Mouse (Mus musculus): ENCODE results near the gene Mark3.
A peak's percentile ranks its signal among the peaks of the same experiment; 100 is the strongest.

Gene Mark3

DNA sequence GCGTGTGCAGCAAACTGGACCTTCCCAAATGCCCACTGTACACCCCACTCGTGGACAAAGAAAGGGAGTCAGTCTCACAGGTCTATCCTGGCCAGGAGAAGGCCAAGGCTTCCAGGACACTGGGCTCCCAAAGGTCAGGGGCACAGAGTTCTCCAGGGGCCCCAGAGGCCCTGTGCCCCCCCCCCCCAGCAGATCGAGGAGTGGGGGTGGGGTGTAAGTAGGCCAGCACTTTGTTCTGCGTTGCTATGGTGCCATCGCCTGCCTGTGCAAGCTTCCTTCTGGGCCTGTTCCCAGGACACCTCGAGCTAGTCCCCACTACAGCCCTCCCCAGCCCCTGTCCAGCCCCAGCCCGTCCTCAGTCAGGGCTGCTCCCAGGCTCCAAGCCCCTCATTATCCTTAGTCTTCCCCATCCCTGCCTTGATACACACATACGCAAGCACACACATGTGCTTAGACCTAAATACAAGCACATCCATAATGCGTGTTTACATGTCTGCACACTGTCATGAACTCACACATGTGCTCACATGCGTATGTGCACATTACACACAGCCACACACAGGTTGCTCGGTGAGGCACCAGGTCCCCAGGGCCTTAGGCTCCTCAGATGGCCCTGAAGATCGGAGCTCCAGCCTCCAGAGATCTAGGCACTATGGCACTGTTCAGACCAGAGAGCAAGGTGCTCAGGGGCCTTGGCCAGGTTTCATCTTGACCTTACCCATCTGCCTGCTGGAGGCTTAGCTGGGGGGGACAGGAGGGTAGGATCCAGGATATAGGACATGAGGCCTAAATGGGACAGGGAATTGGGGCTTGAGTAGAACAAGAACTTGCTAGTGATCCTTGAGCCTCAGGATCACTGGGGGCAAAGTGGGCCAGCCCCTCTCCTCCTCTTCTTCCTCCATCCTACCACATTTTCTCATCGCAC lies 120.8 kb downstream of the Mark3 start:
- peak; percentile 35 for DNase-seq (ENCODE audit: low read depth, low spot score)

DNA sequence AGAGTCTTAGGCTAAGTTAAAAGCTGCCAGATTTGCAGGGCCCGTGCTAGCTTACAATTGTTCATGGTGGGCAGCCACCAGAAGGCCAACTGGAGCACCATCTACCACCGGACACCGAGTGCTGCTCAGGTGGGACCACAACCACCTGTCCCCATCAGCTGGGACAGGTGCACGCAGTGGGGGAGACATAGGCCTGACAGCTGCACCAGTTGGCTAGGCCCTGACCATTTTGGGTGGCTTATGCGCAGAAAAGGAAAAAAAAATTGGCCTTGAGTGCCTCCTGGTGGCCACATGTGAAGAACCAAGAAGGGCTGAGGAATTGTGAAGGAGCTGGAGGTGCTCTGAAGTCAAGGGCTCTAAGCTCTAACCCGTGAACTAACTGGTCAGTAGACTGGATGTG lies 121.9 kb downstream of the Mark3 start:
- DNase-seq (ENCODE audit: low read depth, low spot score) = peak; percentile 91

DNA sequence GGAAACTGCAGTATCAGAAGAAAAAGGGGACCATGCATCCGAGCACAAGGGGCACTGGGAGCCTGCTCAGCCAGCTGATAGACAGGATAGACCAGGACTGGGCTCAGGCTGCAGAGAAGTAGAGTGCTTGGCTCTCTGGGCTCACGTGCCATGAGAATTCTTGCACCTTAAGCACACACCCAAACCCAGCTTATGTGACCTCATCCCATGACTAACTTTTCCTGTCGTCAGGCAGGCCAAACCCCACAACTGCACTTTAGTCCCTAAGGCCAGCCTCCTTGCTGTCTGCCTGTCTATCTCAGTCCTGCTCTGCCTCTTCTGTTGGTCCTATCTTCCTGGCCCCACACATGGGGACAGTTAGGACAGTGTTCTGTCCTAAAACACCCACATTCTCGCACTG lies 123.4 kb downstream of the Mark3 start:
- no peak for DNase-seq (ENCODE audit: low read depth, low spot score)

DNA sequence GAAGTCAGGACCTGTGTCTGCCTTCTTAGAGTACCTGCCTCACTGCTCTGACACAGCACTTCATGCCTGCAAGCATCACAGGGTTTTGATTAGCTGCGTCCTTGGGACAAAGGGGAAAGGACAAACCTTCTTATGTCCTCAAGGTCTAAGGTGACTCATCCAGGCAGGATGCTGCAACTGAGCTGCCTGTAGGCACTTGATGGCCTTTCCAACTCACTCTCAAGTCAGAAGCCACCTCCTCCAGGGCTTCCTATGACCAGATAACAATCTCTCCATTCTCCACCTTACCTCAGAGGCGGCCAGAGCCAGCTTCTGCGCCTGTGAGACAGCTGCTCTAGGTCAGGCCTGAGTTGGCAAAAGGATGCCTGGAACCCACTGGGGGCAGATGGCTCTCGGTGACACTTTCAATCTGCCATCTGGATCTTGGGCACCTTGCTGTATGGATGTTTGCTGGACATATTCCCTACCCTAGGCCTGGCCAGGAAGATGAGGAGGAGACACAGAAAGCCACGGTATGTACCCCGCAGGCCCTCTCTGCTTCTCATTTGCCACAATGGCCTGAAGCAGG lies 124.1 kb downstream of the Mark3 start:
- no peak for DNase-seq (ENCODE audit: low read depth, low spot score)

DNA sequence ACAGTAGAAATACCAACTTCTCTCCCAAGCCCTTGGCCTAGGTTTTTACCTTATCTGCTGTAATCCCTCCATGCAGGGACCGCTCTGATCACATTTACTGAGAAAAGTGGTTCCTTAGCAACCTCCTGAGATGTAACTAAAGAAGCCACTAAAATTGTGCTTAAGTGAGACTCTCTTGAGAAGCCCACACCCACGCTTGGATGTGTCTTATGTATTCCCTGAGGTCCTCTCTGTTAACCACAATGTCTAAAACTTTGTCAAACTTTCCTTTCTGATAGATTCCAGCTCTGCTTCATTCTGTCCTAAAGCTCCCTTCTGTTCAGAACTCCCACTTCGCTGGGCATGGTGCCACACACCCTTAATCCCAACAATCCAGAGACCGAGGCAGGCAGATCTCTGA lies 125.2 kb downstream of the Mark3 start:
- DNase-seq (ENCODE audit: low read depth, low spot score) = no peak

DNA sequence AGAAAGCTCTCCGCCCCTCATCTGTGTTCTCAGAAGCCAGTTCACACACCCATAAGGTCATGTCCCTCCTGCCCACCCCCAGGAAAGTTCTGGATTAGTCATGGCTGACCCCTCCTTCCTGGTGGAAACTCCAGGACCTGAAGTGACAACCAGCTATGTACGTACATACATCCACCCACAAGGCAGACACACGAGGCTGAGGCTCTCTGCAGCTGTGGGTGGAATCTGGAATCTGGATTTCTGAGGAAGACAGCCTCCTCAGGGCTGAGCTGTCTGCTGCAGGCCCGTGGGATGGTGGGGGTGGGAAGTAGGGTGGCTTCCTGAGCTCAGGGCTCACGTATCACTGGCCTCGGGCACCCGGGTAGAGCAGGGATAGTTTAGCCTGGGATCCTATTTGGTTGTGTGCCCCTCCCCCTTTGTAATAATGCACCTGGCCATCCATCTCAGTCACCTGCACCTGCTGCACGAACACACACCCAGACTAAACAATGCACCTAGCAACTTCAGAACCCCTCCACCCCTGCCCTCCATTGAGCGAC lies 126.7 kb downstream of the Mark3 start:
- DNase-seq (ENCODE audit: low read depth, low spot score) = no peak

DNA sequence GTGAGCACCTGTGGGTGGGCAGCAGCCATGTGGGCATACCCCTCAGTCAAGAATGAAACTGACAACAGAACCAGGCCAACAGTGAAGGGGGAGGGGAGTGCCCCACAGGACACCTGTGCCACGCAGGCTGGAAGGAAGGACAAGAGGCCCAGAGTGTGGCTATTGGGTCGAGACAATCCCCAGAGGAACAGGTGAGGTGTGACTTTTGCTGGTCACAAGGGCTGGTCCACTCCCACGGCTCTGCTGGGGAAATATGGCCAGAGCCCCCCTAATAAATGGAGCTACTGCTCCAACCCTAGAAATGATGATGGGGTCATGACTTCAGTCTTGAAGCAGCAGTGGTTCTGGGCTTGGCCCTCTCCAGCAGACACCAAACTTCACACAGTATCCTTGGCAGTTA lies 129.0 kb downstream of the Mark3 start:
- no peak for DNase-seq (ENCODE audit: low read depth, low spot score)

DNA sequence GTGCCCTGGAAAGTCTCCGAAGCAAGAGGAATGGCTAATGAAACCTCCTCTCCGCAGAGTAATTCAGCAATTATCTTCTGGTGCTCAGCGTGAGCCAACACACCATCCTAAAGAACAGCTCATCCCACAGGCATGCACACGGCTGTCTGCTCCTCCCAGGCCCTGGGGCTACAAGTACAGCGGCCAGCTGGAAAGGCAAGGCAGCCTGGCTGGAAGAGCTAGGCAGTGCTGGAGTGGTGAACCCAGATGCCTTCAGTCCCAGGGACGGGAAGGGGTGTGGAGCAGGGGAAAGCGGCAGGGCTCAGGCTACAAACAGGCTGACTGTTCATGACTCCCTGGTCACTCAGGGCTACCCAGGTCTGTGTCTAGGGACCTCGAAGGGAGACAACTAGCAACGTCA lies 130.3 kb downstream of the Mark3 start:
- DNase-seq (ENCODE audit: low read depth, low spot score) = no peak

DNA sequence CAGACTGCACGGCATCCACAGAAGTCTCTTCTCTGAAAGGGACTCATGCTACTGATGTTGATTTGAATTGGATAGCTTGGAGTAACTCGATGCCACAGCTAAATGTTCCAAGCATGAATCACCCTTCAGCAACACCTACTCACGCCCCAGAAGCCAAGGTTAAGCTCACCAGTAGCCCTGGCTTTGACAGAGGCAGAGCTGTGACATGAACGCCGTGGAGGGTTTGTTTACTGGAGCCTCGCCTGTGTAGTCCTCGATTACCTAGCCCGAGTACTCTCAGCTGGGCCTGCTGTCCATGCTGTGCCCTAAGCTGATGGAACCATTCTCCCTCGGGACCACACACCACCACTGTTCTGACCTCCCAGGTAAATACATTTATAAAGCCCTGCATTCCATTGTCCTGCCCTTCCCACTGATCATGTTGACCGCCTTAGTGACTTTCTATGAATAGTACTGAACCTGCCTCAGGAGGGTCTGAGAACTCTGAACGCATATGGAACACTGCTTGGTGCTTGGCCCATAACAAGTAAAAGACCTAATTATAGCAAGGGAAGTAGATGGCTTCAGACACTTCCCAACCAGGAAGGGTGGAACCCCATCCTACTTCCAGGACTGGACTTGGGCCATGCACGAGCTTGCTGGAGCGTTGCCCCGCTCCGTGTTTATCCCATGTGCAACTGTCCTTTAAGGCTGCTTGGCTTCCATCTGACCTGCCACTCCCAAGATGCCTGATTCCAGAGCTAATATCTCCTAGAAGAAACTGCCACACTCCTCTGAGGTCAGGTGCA lies 131.1 kb downstream of the Mark3 start:
- DNase-seq (ENCODE audit: low read depth, low spot score) = no peak

Measured in CD4-positive, CD25-positive, alpha-beta regulatory T cell, adult 2 months (primary cell).